Mouse (Mus musculus): ENCODE measurements around the gene Atxn1. TPM values are rescaled to one million over a fixed set of nuclear protein-coding genes. Genes with fewer than 3 reads are reported as not detected.
A peak's percentile ranks its signal among the peaks of the same experiment; 100 is the strongest.

Gene Atxn1
- total and polyA plus RNA-seq, 3 experiments = 8.0 to 13.1 (median 9.7) TPM

GRCm38 (mm10) chr13:45649197-45649812, 315.5 kb downstream of the Atxn1 start (continued):
- no peak for TF ChIP-seq CHD1 (IDR thresholded peaks at IDR 0.05; ENCODE audit: low read depth, low read length)
- no peak for TF ChIP-seq NELFE (IDR thresholded peaks at IDR 0.05; ENCODE audit: low read depth, low read length)
- no peak for TF ChIP-seq POLR2AphosphoS2 (IDR thresholded peaks at IDR 0.05; ENCODE audit: low read depth, low read length)
- TF ChIP-seq CHD2 (IDR thresholded peaks at IDR 0.05; ENCODE audit: low read length) = no peak
- TF ChIP-seq HCFC1 (IDR thresholded peaks at IDR 0.05; ENCODE audit: low read depth, low read length) = no peak
- TF ChIP-seq GABPA (IDR thresholded peaks at IDR 0.05; ENCODE audit: insufficient replicate concordance, low read depth, low read length) = no peak
- no peak for TF ChIP-seq USF2 (conservative IDR thresholded peaks at IDR 0.05; ENCODE audit: low read depth, low read length)
- TF ChIP-seq UBTF (IDR thresholded peaks at IDR 0.05; ENCODE audit: low read depth, low read length) = no peak
- no peak for TF ChIP-seq JUN (IDR thresholded peaks at IDR 0.05; ENCODE audit: insufficient read depth, low read depth, low read length)
- no peak for TF ChIP-seq KAT2A (IDR thresholded peaks at IDR 0.05; ENCODE audit: insufficient replicate concordance, low read length)
- TF ChIP-seq ELF1 (IDR thresholded peaks at IDR 0.05; ENCODE audit: low read depth, low read length) = no peak; the same call in 1 of the 2 replicates
- no peak for TF ChIP-seq ZKSCAN1 (IDR thresholded peaks at IDR 0.05; ENCODE audit: borderline replicate concordance, low read depth, low read length)
- peak; percentile 73 for TF ChIP-seq IRF4 (IDR thresholded peaks at IDR 0.05; ENCODE audit: low read depth, low read length)
- peak; percentile 45 for TF ChIP-seq MAX (IDR thresholded peaks at IDR 0.05; ENCODE audit: low read length)
- no peak for TF ChIP-seq MXI1 (IDR thresholded peaks at IDR 0.05; ENCODE audit: low read depth, low read length)
- no peak for TF ChIP-seq NRF1 (IDR thresholded peaks at IDR 0.05; ENCODE audit: low read depth, low read length)
- TF ChIP-seq POLR2A (IDR thresholded peaks at IDR 0.05; ENCODE audit: low read depth, low read length) = no peak
- peak; percentile 58 for TF ChIP-seq EP300 (IDR thresholded peaks at IDR 0.05; ENCODE audit: low read length)
- TF ChIP-seq TBP (conservative IDR thresholded peaks at IDR 0.05; ENCODE audit: low read depth, low read length) = no peak
- TF ChIP-seq MYC (IDR thresholded peaks at IDR 0.05; ENCODE audit: low read depth, low read length) = peak; percentile 30; the same call in 1 of the 2 replicates
- TF ChIP-seq MEF2A (IDR thresholded peaks at IDR 0.05; ENCODE audit: borderline replicate concordance, low read depth, low read length) = peak; percentile 57; the same call in 1 of the 2 replicates

DNA sequence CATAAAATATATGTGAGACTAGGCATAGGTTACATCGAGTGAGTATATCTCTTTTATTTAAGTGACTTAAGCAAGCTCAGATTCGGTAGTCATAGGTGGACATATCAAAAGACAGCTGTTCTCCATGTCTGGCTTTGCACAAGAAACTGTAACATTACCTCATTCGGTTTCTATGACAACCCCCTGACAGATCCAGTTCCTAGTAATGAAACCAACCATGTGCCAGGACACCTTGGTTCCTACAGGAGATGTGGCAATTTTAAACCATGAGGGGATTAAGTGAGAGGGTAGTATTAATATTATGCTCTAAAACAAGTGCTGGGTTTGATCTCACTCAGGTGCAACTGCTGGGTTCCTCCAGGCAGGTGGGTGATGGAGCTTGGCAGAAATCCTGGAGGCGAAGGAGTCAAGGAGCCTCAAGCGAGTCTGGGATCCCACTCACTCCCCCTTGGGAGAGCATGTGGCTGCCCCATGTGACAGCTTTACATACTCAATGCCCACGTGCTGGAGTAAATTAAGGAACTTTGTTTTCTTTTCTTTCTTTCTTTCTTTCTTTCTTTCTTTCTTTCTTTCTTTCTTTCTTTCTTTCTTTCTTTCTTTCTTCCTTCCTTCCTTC, 320.9 kb downstream of the Atxn1 start:
- peaks cover 14 to 86% of the 10 kb centered on the region in 2 experiments for H3K4me1 ChIP-seq (ENCODE audit: control insufficient read depth in 1 of 2, insufficient read depth in 2 of 2)
- H3K27ac ChIP-seq (ENCODE audit: insufficient read depth, low read depth) = no peak overlapping the region
- H3K4me2 ChIP-seq (ENCODE audit: insufficient read depth, low read depth, poor library complexity, severe bottlenecking) = no peak overlapping the region
- H3K79me2 ChIP-seq (replicated peaks; ENCODE audit: control insufficient read depth, extremely low read depth, insufficient read depth, poor library complexity, severe bottlenecking) = peaks cover 2% of the 10 kb centered on the region; the same call in 1 of the 2 replicates
- peaks cover 5% of the 10 kb centered on the region for H3K9me3 ChIP-seq (replicated peaks; ENCODE audit: low read length)
- no peaks in the 10 kb centered on the region for H3K27me3 ChIP-seq (replicated peaks)
- dilution Hi-C loops (cut with MboI; ENCODE audit: extremely low pct_ligation_motif_present, extremely low pct_unique_long_range_greater_than_20kb, low sequenced_read_pairs) (no loop called here), in situ Hi-C loops (cut with MboI; ENCODE audit: low pct_ligation_motif_present, low pct_unique_long_range_greater_than_20kb, low sequenced_read_pairs) (no loop called here)
- peak; percentile 56 for DNase-seq (ENCODE audit: extremely low read depth)
- H3K4me3 ChIP-seq (replicated peaks in 1 of 3; ENCODE audit: low read depth in 2 of 3, low read length in 2 of 3, poor library complexity in 1 of 3) = no peak overlapping the region
- TF ChIP-seq MYC (IDR thresholded peaks at IDR 0.05; ENCODE audit: low read depth, low read length) (no peak), ETS1 (conservative IDR thresholded peaks at IDR 0.05; ENCODE audit: low read depth, low read length) (no peak), MAX (IDR thresholded peaks at IDR 0.05; ENCODE audit: low read length) (0 out of 2 replicates have a peak, but pooled peaks have one; percentile 35), PAX5 (IDR thresholded peaks at IDR 0.05; ENCODE audit: low read length) (no peak), NELFE (IDR thresholded peaks at IDR 0.05; ENCODE audit: low read depth, low read length) (no peak), RCOR1 (conservative IDR thresholded peaks at IDR 0.05; ENCODE audit: low read depth, low read length) (no peak), BHLHE40 (IDR thresholded peaks at IDR 0.05; ENCODE audit: low read depth, low read length) (peak; percentile 26; the same call in 1 of the 2 replicates)
- H3K36me3 ChIP-seq (replicated peaks in 1 of 2; ENCODE audit: control insufficient read depth in 1 of 2, insufficient read depth in 1 of 2, low read length in 1 of 2) = peaks cover 7 to 45% of the 10 kb centered on the region in 2 experiments
- no peak overlapping the region for H3K9ac ChIP-seq (ENCODE audit: insufficient read depth, low read depth)
